Mouse (Mus musculus) limb, embryonic 15.5 days (tissue): ENCODE results near the gene Atp13a2. TPM values are rescaled to one million over a fixed set of nuclear protein-coding genes. Genes with fewer than 3 reads are reported as not detected.
A peak's percentile ranks its signal among the peaks of the same experiment; 100 is the strongest.

Experiments used
- ATAC-seq: fragments of 200-750 bp; cut with Nextera tagmentation; 2 replicates; pipeline ENCODE4 v1.8.0; 2017; ENCODE audit warnings: low read depth, moderate TSS enrichment; ENCODE audit not compliant: insufficient number of reproducible peaks, low FRiP score, low TSS enrichment
- H3K27ac ChIP-seq: fragments of 300-500 bp; sonication (generic); 2 replicates; pipeline ENCODE4 v1.5.1; 2015; ENCODE audit warnings: moderate library complexity, mild to moderate bottlenecking, inconsistent platforms
- H3K27me3 ChIP-seq: fragments of 300-500 bp; sonication (generic); 2 replicates; pipeline ENCODE4 v1.6.1; 2015; ENCODE audit warnings: inconsistent platforms
- H3K36me3 ChIP-seq: fragments of 300-500 bp; sonication (generic); 2 replicates; pipeline ENCODE4 v1.6.1; 2015; ENCODE audit warnings: inconsistent platforms
- H3K4me1 ChIP-seq: fragments of 300-500 bp; sonication (generic); 2 replicates; pipeline ENCODE4 v1.6.1; 2015; ENCODE audit warnings: inconsistent platforms
- H3K4me2 ChIP-seq: fragments of 300-500 bp; sonication (generic); 2 replicates; pipeline ENCODE4 v1.6.1; 2015; ENCODE audit warnings: mild to moderate bottlenecking, inconsistent platforms
- H3K4me3 ChIP-seq: fragments of 300-500 bp; sonication (generic); 2 replicates; pipeline ENCODE4 v1.5.1; 2015; ENCODE audit warnings: mild to moderate bottlenecking, inconsistent platforms
- H3K9ac ChIP-seq: fragments of 300-500 bp; sonication (generic); 2 replicates; pipeline ENCODE4 v1.6.1; 2015; ENCODE audit warnings: inconsistent platforms
- H3K9me3 ChIP-seq: fragments of 300-500 bp; sonication (generic); 2 replicates; pipeline ENCODE4 v1.6.1; 2016; ENCODE audit warnings: inconsistent platforms
- WGBS: fragments of 180-500 bp; shearing (Covaris S2); methylation state at CpG from one replicate; pipeline ENCODE4 v1.1.7; 2015; 5-methylcytosine and 5-hydroxymethylcytosine counted together
- polyA plus RNA-seq: library from polyadenylated mRNA; unstranded; fragments of >200 nt; fragmentation: Nextera tagmentation; extraction: Ambion mirVana; gene quantifications from 2 replicates; pipeline ENCODE4 v1.2.1, GENCODE M21; 2015

Gene Atp13a2
- polyA plus RNA-seq, 1 experiment from 2014 or later, result 41.0 TPM

GRCm38 (mm10) chr4:140963941-140964597, 22.6 kb upstream of the Atp13a2 start:
- Histone ChIP-seq H3K4me1 (peaks cover 29% of the 10 kb centered on the region), H3K4me2 (no peak overlapping the region), H3K9ac (no peak overlapping the region), H3K36me3 (peaks cover 29% of the 10 kb centered on the region), H3K27me3 (no peaks in the 10 kb centered on the region), H3K27ac (no peak overlapping the region), H3K4me3 (no peak overlapping the region), H3K9me3 (no peaks in the 10 kb centered on the region)
- 80% methylated on average over 9 of the region's 9 CpGs for WGBS
- no peak for ATAC-seq

- peaks cover 31% of the 10 kb centered on the region for H3K36me3 ChIP-seq
- no peak for ATAC-seq
- H3K27me3 ChIP-seq, result no peaks in the 10 kb centered on the region
- no peak overlapping the region for H3K27ac ChIP-seq
- H3K4me3 ChIP-seq, result no peak overlapping the region
- no peak overlapping the region for H3K4me2 ChIP-seq
- no peak overlapping the region for H3K9ac ChIP-seq
- H3K4me1 ChIP-seq, result peaks cover 29% of the 10 kb centered on the region
- WGBS, result 18% methylated on average over 7 of the region's 7 CpGs
- no peaks in the 10 kb centered on the region for H3K9me3 ChIP-seq
Measured at GRCm38 (mm10) chr4:140964620-140965019, 22.1 kb upstream of the Atp13a2 start.

DNA sequence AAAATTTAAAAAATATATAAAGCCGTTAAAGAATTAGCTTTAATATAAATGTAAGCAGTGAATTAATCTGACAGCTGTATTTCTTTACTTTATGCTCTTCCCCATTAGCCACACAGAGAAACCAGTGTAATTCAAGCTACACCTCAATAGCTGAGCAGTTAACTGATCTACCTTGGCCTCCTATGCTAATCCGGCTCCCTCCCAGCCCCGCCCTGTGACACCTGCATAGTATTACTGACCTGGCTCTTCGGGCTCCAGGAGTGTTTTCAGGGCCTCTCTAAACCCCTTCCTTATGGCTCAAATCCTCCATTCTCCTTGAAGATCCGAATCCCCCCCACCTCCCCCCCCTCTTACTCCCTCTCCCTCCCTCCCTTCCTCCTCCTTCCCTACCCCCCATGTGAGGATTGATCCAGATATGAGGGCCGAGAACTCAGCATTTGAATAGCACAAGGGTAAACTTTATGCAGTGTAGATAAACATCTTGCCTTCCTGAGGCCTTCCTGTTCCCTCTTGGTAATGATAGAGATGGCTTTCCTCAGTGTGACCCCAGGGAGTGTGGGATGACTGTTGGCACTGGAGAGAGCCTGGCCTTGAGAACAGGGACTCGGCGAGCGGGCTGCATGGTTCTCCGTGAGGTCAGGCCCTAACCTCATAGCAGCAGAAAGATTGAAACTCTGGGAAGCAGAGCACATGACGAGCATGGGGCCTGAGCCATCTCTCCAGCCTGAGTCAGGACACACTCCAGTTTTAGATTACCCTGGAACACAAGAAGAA, 19.1 kb upstream of the Atp13a2 start:
- H3K27me3 ChIP-seq, result no peaks in the 10 kb centered on the region
- no peak overlapping the region for H3K9ac ChIP-seq
- H3K36me3 ChIP-seq, result peaks cover 59% of the 10 kb centered on the region
- ATAC-seq, result no peak
- H3K4me2 ChIP-seq, result no peak overlapping the region
- WGBS, result 85% methylated on average over 11 of the region's 11 CpGs
- no peak overlapping the region for H3K27ac ChIP-seq
- H3K4me1 ChIP-seq, result peaks cover 11% of the 10 kb centered on the region
- no peak overlapping the region for H3K4me3 ChIP-seq
- H3K9me3 ChIP-seq, result no peaks in the 10 kb centered on the region

DNA sequence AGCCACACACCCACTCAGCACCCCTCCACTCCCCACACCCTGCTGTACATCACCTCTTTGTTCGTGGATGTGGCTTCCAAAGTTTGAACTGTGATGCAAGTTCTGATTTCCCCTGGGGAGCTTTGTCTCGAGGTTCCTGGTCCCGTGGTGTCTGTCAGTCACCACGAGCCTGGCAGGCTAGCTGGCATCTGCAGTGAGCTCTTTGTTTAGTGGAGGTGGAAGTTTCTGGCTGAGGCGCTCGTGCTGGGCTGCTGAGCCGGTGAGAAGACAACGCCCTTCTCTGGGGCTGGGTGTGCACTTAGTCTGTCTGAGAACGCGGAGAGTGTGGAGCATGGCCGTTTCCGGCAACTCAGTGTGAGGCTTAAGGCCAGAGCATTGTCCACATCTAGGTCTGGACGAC, 15.0 kb upstream of the Atp13a2 start:
- no peaks in the 10 kb centered on the region for H3K9me3 ChIP-seq
- H3K4me3 ChIP-seq, result no peak overlapping the region
- peaks cover 90% of the 10 kb centered on the region for H3K36me3 ChIP-seq
- H3K27me3 ChIP-seq, result no peaks in the 10 kb centered on the region
- H3K9ac ChIP-seq, result no peak overlapping the region
- ATAC-seq, result no peak
- WGBS, result 87% methylated on average over 13 of the region's 13 CpGs
- no peak overlapping the region for H3K4me2 ChIP-seq
- no peak overlapping the region for H3K27ac ChIP-seq
- no peaks in the 10 kb centered on the region for H3K4me1 ChIP-seq

GRCm38 (mm10) chr4:140974408-140974807, 12.3 kb upstream of the Atp13a2 start:
- no peak overlapping the region for H3K4me3 ChIP-seq
- WGBS, result 94% methylated on average over 6 of the region's 6 CpGs
- no peak overlapping the region for H3K9ac ChIP-seq
- H3K4me2 ChIP-seq, result no peak overlapping the region
- H3K9me3 ChIP-seq, result no peaks in the 10 kb centered on the region
- H3K27me3 ChIP-seq, result no peaks in the 10 kb centered on the region
- H3K27ac ChIP-seq, result no peak overlapping the region
- no peaks in the 10 kb centered on the region for H3K4me1 ChIP-seq
- no peak for ATAC-seq
- peaks cover 95% of the 10 kb centered on the region for H3K36me3 ChIP-seq

DNA sequence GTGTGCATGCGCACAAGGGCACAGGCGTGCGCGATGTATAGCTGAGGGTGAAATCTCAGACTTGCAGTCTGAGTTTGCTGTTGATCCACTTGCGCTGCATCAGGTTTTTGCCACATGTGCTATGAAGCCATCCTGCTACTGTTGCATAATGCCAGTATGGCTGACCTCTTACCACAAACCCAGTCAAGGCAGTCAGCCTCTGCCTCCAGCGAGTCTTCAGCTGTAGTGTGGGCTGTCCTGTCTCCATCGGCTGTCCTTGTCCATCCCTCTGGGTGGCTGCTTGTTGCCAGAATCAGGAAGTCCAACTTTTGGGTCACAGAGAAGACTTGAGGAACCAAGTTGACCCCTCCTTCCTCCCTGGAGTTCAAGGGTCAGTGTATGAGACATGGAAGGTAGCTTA, 11.3 kb upstream of the Atp13a2 start:
- no peak overlapping the region for H3K9ac ChIP-seq
- peaks cover 97% of the 10 kb centered on the region for H3K36me3 ChIP-seq
- H3K4me2 ChIP-seq, result no peak overlapping the region
- ATAC-seq, result no peak
- WGBS, result 94% methylated on average over 7 of the region's 7 CpGs
- no peaks in the 10 kb centered on the region for H3K4me1 ChIP-seq
- H3K27me3 ChIP-seq, result no peaks in the 10 kb centered on the region
- no peaks in the 10 kb centered on the region for H3K9me3 ChIP-seq
- no peak overlapping the region for H3K4me3 ChIP-seq
- H3K27ac ChIP-seq, result no peak overlapping the region

DNA sequence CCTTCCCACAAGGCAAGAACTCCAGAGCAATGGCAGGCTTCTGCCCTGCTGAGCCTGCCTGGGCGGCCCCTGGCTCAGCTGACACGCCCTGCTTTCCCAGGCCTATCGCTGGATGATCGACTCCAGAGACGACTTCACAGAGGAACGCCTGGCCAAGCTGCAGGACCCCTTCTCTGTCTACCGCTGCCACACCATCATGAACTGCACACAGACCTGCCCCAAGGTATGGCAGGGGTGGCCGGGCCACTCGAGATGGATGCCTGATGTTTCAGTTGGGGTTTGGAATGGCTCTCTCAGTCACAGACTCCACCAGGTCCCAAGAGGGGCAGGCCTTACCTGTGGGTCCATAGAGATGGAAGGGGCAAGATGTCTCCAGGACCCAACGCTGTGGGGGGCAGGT, 9.4 kb upstream of the Atp13a2 start:
- H3K36me3 ChIP-seq, result peaks cover 79% of the 10 kb centered on the region

GRCm38 (mm10) chr4:140977886-140978692, 8.6 kb upstream of the Atp13a2 start:
- Histone ChIP-seq H3K9me3 (no peaks in the 10 kb centered on the region), H3K4me3 (no peak overlapping the region), H3K4me1 (peaks cover 3% of the 10 kb centered on the region), H3K4me2 (no peak overlapping the region), H3K27me3 (no peaks in the 10 kb centered on the region), H3K36me3 (peaks cover 71% of the 10 kb centered on the region), H3K9ac (no peak overlapping the region), H3K27ac (0 out of 2 replicates have a peak overlapping the region, but pooled peaks have one; percentile 7)
- WGBS, result 87% methylated on average over 14 of the region's 14 CpGs
- no peak for ATAC-seq

More for the DNA sequence above, 9.4 kb upstream of the Atp13a2 start:
- no peak overlapping the region for H3K4me3 ChIP-seq
- H3K9me3 ChIP-seq, result no peaks in the 10 kb centered on the region
- 64% methylated on average over 10 of the region's 10 CpGs for whole genome bisulfite sequencing
- H3K27me3 ChIP-seq, result no peaks in the 10 kb centered on the region
- ATAC-seq, result no peak
- H3K4me2 ChIP-seq, result no peak overlapping the region
- H3K9ac ChIP-seq, result no peak overlapping the region
- peak overlapping the region; percentile 27; the same call in 1 of the 2 replicates for H3K27ac ChIP-seq
- H3K4me1 ChIP-seq, result no peaks in the 10 kb centered on the region

GRCm38 (mm10) chr4:140981605-140982004, 5.1 kb upstream of the Atp13a2 start:
- Histone ChIP-seq H3K9ac (no peak overlapping the region), H3K36me3 (peaks cover 37% of the 10 kb centered on the region), H3K27me3 (no peaks in the 10 kb centered on the region), H3K4me2 (no peak overlapping the region), H3K27ac (no peak overlapping the region), H3K4me3 (no peak overlapping the region), H3K4me1 (peaks cover 19% of the 10 kb centered on the region), H3K9me3 (no peaks in the 10 kb centered on the region)
- 93% methylated on average over 2 of the region's 2 CpGs for WGBS
- ATAC-seq, result no peak

DNA sequence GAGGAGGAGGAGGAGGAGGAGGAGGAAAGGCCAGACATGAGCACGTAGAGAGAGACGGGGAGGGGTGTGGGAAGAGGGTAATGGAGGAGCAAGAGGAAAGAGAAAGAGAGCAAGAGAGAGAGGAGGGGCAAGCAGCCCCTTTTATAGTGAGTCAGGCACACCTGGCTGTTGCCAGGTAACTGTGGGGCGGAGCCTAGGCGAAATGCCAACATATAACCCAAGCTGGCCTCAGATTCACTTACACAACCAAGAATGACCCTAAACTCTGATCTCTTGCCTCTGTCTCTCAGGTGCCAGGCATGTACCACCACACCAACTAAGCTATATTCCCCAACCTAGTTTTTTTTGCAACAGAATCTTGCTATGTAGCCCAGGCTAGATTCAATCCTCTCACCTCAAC, 3.9 kb upstream of the Atp13a2 start:
- no peak overlapping the region for H3K9ac ChIP-seq
- no peak overlapping the region for H3K4me3 ChIP-seq
- no peaks in the 10 kb centered on the region for H3K27me3 ChIP-seq
- H3K4me2 ChIP-seq, result no peak overlapping the region
- peaks cover 26% of the 10 kb centered on the region for H3K36me3 ChIP-seq
- H3K9me3 ChIP-seq, result no peaks in the 10 kb centered on the region
- no peak for ATAC-seq
- 41% methylated on average over 4 of the region's 4 CpGs for WGBS
- H3K4me1 ChIP-seq, result peaks cover 27% of the 10 kb centered on the region
- peak overlapping the region; percentile 69 for H3K27ac ChIP-seq

GRCm38 (mm10) chr4:140983442-140983841, 3.2 kb upstream of the Atp13a2 start:
- ATAC-seq, result peak; percentile 30; the same call in 1 of the 2 replicates
- Histone ChIP-seq H3K4me2 (no peak overlapping the region), H3K4me3 (no peak overlapping the region), H3K9me3 (no peaks in the 10 kb centered on the region), H3K27ac (peak overlapping the region; percentile 69), H3K4me1 (peaks cover 33% of the 10 kb centered on the region), H3K36me3 (peaks cover 20% of the 10 kb centered on the region), H3K27me3 (no peaks in the 10 kb centered on the region), H3K9ac (no peak overlapping the region; the same call in 1 of the 2 replicates)
- WGBS, result 7% methylated on average over 9 of the region's 9 CpGs

DNA sequence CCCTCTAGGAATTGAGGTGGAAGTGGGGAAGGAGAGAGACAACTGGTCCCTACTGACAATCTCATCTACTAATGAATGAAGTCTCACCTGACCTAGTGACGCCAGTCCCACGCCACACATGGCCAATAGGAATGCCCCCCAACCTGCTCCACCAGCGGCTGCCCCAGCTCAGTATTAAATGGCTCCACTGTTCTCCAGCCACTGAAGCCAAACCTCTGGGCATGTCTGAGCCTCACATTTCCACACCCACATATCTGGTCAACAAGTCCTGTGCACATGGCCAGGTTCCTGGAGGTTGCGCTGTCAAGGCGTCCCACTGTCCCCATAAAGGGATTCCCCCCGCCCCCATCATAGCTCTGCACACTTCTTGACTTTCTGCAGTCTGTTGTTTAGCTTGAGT, 2.1 kb upstream of the Atp13a2 start:
- Histone ChIP-seq H3K9ac (no peak overlapping the region), H3K9me3 (no peaks in the 10 kb centered on the region), H3K4me2 (no peak overlapping the region), H3K27me3 (no peaks in the 10 kb centered on the region), H3K27ac (no peak overlapping the region), H3K4me3 (no peak overlapping the region), H3K4me1 (peaks cover 44% of the 10 kb centered on the region), H3K36me3 (peaks cover 9% of the 10 kb centered on the region)
- ATAC-seq, result no peak
- 72% methylated on average over 6 of the region's 6 CpGs for WGBS
